Mouse (Mus musculus) retina, adult 2 months (tissue): ENCODE results near the gene Arrb2.
"Not testable (repeated sequence)": the region's sequence is repeated elsewhere in the genome, so short reads cannot be mapped to it uniquely, and the experiment has no call there.

Source experiments
- DNase-seq: peaks from one replicate; pipeline ENCODE4 v3.0.0-alpha.2; 2012; ENCODE audit warnings: low read depth, low spot score

Arrb2 gene

GRCm38 (mm10) chr11:70444667-70445066 is 12.2 kb downstream of the Arrb2 start:
- DNase-seq = no peak

DNA sequence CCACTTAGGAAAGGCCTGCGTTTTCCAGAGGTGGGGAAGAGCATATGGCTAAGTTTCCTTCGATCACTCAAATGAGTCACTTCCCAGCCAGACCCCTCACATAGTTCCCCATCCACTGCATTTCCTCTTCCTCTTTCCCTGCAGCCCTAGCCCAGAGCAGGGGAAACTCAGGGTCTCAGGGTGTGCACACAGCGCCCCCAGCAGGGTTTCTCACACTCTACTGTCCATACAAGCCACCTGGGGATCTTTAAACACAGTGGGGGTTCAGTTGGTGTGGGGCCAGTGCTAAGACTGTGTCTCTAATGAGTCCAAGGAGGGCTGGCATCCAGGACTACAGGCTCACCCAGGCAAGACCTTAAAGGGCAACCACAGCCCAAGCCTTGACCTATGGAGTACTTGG is 14.3 kb downstream of the Arrb2 start:
- no peak for DNase-seq

DNA sequence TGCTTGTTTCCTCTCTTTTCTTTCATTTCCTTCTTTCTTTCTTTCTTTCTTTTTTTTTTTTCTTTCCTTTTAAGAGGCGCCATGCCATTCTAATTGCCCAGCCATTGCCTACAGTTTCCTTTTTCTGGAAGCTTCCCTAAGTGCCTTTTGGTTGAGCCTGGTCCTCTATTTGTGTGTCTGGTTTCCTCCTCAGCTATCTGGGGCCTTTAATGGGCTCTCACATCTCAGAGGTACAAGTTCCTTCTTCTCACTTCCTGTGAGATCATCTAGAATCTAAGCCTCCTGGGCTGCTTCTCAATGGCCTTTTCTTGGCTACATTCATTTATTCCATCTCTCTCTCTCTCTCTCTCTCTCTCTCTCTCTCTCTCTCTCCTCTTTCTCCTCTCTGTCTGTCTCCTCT is 14.9 kb downstream of the Arrb2 start:
- no peak for DNase-seq

GRCm38 (mm10) chr11:70450926-70451325 is 18.5 kb downstream of the Arrb2 start:
- no peak for DNase-seq

GRCm38 (mm10) chr11:70451797-70452498 is 19.5 kb downstream of the Arrb2 start, which contains the start of gene Med11:
TSS of gene Med11 (plus strand) at chr11:70451919.
- DNase-seq = peak; percentile 85

GRCm38 (mm10) chr11:70453261-70454044 is 21.0 kb downstream of the Arrb2 start:
- DNase-seq = no peak

DNA sequence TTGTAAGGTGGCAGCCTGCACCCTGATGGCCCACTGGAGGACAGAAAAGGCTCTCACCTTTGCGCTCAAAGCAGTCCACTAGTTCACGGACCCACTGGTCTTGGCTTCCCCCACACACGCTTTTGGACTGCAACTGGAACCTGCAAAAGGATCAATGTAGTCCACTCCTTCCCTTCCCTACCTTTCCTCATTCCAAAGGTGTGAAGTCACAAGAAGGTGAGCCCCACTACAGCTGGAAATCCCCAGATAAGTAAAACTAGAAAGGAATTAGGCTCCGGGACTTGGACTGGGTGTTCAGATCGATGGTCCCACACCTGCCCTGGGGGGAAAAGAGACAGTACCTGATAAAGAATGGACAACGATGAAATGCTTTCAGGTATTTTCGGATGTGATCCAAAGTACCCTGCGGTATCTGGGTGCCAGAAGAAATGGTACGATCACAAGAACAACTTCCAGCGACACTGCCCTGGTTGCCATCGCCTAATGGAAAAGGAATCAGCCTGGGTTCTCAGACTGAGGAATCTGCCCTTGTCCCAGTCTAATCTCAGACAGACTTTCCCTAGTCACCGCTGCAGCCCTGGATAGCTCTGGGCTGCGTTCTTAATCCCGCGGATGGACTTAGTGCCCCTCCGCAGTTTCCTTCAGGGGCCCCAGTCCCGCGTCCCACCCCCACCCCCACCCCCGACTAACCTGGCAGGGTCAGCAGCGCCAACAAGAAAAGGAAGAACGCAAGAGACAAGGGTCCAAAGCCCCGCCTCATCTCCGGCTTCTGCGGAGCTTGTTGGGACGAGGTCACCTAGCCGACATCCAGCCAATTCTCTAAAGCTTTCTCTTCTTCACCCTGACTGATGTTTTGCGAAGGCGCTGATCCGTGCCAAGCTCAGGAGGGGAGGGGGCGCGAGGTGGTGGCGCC is 26.5 kb downstream of the Arrb2 start, which contains the start of gene Zmynd15:
TSS of gene Zmynd15 (plus strand) at position 746 of the 913 bp plus-strand sequence.
- no peak for DNase-seq

GRCm38 (mm10) chr11:70459601-70460101 is 27.2 kb downstream of the Arrb2 start, which contains the start of gene Cxcl16:
TSS of gene Cxcl16 (minus strand) at chr11:70459984.
- DNase-seq = no peak

- DNase-seq = no peak
These were observed 31.5 kb downstream of the Arrb2 start for GRCm38 (mm10) chr11:70463970-70464369.

DNA sequence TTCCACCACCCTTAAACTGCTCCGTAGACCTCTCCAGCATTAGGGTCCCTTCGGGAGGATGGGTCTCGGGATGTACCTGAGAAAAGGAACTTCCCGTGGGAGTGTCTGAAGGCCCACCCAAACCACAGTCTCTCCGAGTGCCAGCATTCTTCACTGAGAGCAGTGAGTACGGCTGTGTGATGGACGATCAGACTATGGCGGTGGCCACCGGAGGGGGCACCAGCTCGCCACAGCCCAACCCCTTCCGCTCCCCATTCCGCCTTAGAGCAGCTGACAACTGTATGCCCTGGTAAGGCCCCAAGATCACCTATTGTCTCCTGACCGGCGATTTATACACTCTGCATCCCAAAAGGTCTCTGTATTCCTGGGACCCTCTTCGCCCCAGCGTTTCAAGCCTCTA is 32.8 kb downstream of the Arrb2 start:
- DNase-seq = no peak

DNA sequence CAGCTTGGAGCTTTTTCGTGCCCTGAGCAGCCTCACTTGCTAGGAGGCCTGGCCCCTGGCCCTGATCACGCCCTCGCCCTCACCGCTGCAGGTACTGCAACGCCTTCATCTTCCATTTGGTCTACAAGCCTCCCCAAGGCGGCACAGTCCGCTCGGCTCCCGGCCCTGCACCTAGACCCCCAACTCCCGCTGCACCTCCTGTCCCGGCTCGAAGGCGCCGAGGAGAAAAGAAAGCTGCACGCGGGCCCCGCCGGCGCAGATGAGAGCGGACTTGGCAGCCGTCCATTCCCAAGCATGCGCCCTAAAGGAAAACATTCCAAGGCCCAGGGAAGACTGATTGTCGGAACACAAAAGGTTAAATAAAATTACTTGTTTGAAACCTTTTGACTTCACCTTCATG is 33.4 kb downstream of the Arrb2 start:
- no peak for DNase-seq

DNA sequence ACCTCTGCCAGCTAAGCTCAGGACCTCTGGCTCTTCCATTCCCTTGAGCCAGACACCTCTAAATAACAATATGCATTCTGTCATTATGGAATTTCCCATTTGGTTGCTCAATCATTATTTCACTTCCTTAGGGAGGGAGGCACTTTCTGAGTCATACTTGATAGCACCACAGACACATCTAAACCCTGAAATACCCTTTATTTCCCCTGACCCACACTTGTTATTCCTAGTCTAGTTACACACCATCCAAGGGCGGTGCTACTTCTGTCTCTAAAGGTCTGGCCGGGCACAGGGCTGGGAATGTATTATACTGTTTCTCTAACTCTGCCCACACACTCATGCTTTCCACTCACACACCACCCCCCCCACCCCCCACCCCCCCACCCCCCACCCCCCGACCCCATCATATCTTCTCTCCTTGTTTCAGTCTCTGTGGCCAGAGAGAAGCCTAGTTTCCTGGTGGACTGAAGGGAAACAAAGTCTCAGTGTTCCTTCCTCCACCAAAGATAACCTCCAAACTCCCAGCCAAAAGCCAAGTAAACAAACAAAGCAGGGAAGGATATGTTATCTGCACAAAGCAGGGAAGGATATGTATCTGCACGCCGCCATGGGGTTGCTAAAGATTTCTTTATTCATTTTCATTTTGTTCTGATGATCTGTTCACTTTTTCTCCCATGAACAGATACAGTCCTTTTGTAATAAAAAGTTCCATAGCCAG is 35.6 kb downstream of the Arrb2 start:
- no peak for DNase-seq

DNA sequence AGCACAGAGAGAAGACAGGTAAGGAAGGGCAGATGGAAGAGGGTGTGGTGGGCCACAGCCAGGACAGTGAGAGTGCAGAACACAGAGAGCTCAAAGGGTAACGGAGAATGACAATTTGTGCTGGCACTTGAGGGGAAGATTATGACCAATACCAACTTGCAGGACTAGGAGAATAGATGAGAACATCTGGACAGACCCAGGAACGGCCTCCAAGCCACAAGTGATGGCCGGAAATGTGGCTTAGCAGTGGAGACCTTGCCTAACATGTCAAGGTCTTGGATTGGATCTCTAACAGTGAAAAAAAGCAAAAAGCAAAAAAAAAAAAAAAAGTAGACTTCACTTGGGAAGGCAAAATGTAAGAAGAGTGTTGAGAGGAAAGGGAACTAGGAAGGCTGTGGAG is 37.3 kb downstream of the Arrb2 start:
- no peak for DNase-seq

GRCm38 (mm10) chr11:70472716-70473115 is 40.3 kb downstream of the Arrb2 start:
- DNase-seq = no peak

- DNase-seq = not testable (repeated sequence)
These were observed 40.9 kb downstream of the Arrb2 start for GRCm38 (mm10) chr11:70473291-70473690.

DNA sequence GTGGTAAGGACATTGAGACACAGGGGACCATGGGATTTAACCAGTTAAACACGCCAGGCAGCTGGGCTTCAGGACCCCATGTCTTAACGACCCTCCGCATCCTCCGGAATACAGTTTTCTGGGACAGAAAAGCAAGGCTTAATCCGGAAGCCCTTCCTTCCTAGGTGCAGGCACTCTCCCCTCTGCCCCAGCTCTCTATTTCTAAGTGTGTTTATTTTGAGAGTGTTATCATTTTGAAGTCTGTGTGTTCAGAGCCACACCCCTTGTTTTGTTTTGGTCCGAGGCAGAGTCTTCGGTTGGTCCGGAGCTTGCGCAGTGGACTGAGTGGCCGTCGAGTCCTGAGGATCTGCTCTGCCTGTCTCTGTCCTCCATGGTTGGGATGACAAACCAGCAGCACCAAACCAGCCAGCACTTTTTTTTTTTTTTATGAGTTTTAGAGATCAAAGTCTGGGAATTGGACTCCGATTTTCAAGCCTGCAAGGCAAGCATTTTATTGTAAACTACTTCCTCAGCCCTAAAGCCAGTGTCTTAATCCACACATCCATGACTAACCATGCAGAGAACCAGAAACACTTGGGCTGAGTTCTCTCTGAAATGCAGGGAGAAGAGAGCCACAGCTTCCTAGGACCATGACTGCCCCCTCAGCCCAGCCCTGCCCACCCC is 42.6 kb downstream of the Arrb2 start:
- DNase-seq = no peak

GRCm38 (mm10) chr11:70485498-70485897 is 53.1 kb downstream of the Arrb2 start:
- DNase-seq = no peak

GRCm38 (mm10) chr11:70487816-70488215 is 55.4 kb downstream of the Arrb2 start:
- DNase-seq = no peak

DNA sequence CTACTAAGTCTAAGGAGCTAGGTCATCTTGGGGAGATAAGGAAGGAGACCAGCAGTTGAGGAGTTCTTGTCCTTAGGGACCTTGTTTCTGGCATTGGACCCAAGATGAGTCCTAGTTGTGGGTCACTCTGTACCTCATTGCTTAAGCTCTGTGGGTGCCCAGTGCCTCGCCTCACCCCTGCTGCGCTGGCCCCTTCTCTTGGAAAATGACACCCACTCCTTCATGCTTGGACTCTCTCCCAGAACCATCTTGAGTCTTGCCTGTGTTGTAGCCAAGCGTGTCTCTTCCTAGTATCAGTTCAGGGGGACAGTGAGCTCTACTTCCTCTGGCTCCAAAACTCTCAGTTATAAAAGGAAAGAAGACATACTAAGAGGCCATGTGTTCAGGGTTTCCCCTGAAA is 56.7 kb downstream of the Arrb2 start:
- DNase-seq = no peak

DNA sequence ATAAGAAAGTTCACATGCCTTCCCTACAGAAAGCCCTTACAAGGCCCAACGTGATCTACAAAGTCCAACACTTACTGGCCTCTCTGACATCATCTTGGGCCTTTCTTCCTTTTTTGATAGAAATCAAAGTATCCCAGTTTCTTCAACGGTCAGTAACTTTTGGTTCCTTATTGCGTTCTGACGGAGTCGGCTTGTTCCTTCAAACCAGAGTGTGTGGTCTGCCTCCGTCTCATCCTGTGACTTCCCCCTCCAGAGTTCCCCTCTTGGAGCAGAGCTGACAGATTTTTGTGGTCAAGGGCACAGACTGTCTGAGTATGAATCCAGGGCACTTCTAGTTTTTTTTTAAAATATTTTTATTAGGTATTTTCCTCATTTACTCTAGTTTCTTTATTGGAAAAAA is 57.2 kb downstream of the Arrb2 start:
- no peak for DNase-seq
